13 mouse cellular contexts compared by ENCODE assay signal in genomic region chr5:53154501-53154900, GRCm38 (mm10). TPM values are rescaled to one million over a fixed set of nuclear protein-coding genes. Genes with fewer than 3 reads are reported as not detected.
DNase-seq lines count a peak whose midpoint lies in the region; ATAC-seq and TF ChIP-seq lines count a peak whose summit lies in the region.
"Had no signal": no experiment of that assay in that cellular context is flagged by ENCODE, and none has a peak within 500 bp of the region (broad histone marks: within the 10 kb centered on the region; RNA-seq: fewer than 3 reads in every experiment).

No protein-coding gene starts in this region.

- no peaks in the 10 kb centered on the region for H3K36me3 ChIP-seq in heart, embryonic 10.5 days
- H3K36me3 ChIP-seq: liver, embryonic 15.5 days had no signal

- intact Hi-C loops in left cerebral cortex, postnatal 10 days (cut with DNase I), result no loop called here

- ATAC-seq in inflammation-experienced regulatory T-cells, adult 6 months, result no peak

- 38% methylated on average over 2 of the region's 2 CpGs for WGBS in heart, embryonic 10.5 days

- H3K9me3 ChIP-seq in heart, embryonic 10.5 days, result no peaks in the 10 kb centered on the region
- H3K9me3 ChIP-seq: liver, embryonic 15.5 days; megakaryocyte, embryonic 14.5 days had no signal

- H3K27ac ChIP-seq in heart, embryonic 10.5 days, result peak overlapping the region; percentile 45; the same call in 1 of the 2 replicates
- H3K27ac ChIP-seq in cortical plate, adult 2 months (ENCODE audit: insufficient read depth, low read length), result peak overlapping the region; percentile 83; the same call in 1 of the 2 replicates
- H3K27ac ChIP-seq: liver, embryonic 15.5 days had no signal

- no peak for TF ChIP-seq POLR2A in brain, embryonic 14.5 days (IDR thresholded peaks at IDR 0.05; ENCODE audit: borderline replicate concordance, extremely low read depth, insufficient read depth, insufficient read length, poor library complexity, severe bottlenecking)
- no peak for TF ChIP-seq POLR2A in cortical plate, adult 2 months (IDR thresholded peaks at IDR 0.05; ENCODE audit: extremely low read depth, insufficient read depth, low read length)

- peaks cover 21% of the 10 kb centered on the region for H3K4me1 ChIP-seq in heart, embryonic 10.5 days
- peaks cover 7% of the 10 kb centered on the region for H3K4me1 ChIP-seq in cortical plate, adult 2 months (ENCODE audit: control insufficient read depth, insufficient read depth, low read length)
- H3K4me1 ChIP-seq: liver, embryonic 15.5 days; megakaryocyte, embryonic 14.5 days had no signal

- no peaks in the 10 kb centered on the region for H3K27me3 ChIP-seq in heart, embryonic 10.5 days (ENCODE audit: insufficient read depth, poor library complexity, severe bottlenecking)
- H3K27me3 ChIP-seq: liver, embryonic 15.5 days; megakaryocyte, embryonic 14.5 days had no signal

- TF ChIP-seq CTCF in brain, embryonic 14.5 days (IDR thresholded peaks at IDR 0.05; ENCODE audit: borderline replicate concordance, extremely low read depth, insufficient read depth, insufficient read length), result no peak
- no peak for TF ChIP-seq CTCF in cortical plate, adult 2 months (IDR thresholded peaks at IDR 0.05; ENCODE audit: extremely low read depth, insufficient read depth, low read length)

- no peak for DNase-seq in heart, embryonic 10.5 days (ENCODE audit: low spot score)
- no peak for DNase-seq in heart, postnatal 4 days
- DNase-seq in brain, embryonic 14.5 days (ENCODE audit: low read depth), result peak; percentile 88
- peak; percentile 65 to 75 for DNase-seq in left cerebral cortex, postnatal 10 days (ENCODE audit: extremely low spot score in 1 of 2, low spot score in 2 of 2)
- DNase-seq in gastrocnemius, adult 8-10 months (ENCODE audit: low spot score in 2 of 2), result no peak
- no peak for DNase-seq in T-cell, adult 2 months (ENCODE audit: low spot score)
- DNase-seq: adrenal gland, postnatal 14 days; kidney, adult 2 months had no signal

- H3K4me3 ChIP-seq in heart, embryonic 10.5 days, result no peak overlapping the region
- H3K4me3 ChIP-seq in cortical plate, adult 2 months (ENCODE audit: insufficient read depth, low read length), result no peak overlapping the region
- H3K4me3 ChIP-seq: liver, embryonic 15.5 days; megakaryocyte, embryonic 14.5 days had no signal

RNA-seq across cellular contexts. Expression of gene Sel1l3, which starts 59.2 kb away (rescaled TPM):
- 1.7 and 1.9 TPM in 2 replicates for polyA plus RNA-seq in heart, embryonic 10.5 days (2016; fragmentation: Nextera tagmentation; extraction: Ambion mirVana)
- 1 to 10 TPM in 1 of 2 experiments, under 1 TPM in 1; 0.95 to 1.4 TPM for total RNA-seq in heart, postnatal 4 days (2021)
- polyA plus RNA-seq in brain, embryonic 14.5 days (2012; rRNA removed), result 15.5 and 17.3 TPM in 2 replicates
- 47.7 and 53.1 TPM in 2 replicates for polyA plus RNA-seq in cortical plate, adult 2 months (2012; rRNA removed)
- 10 to 100 TPM; 67.3 to 76.5 TPM for total RNA-seq in left cerebral cortex, postnatal 10 days (2021)
- total RNA-seq in gastrocnemius, adult 8-10 months (2022), result 10 to 100 TPM; 41.5 to 51.2 (median 49.4) TPM
- under 1 TPM in 1 of 3 experiments, not detected in 2; 0.13 TPM for polyA plus RNA-seq in inflammation-experienced regulatory T-cells, adult 6 months (2017; shearing (Covaris generic))
- total RNA-seq: common myeloid progenitor, adult 5-6 weeks had no signal

Comparison
In these comparisons a context has a peak if more than half of its experiments do, and no peak if none do; other contexts are left out.
1. DNase-seq: peak in brain, embryonic 14.5 days (single experiment) and left cerebral cortex, postnatal 10 days (2 of 2); none in heart, embryonic 10.5 days (single experiment), heart, postnatal 4 days (single experiment), gastrocnemius, adult 8-10 months (0 of 2) and T-cell, adult 2 months (single experiment).